Mouse (Mus musculus) olfactory bulb, adult 2 months (tissue): ENCODE results near the gene Tmtc1.

Experiments
- CTCF ChIP-seq: fragments of 200-500 bp; IDR thresholded peaks from 2 replicates; pipeline ENCODE4 v1.5.1; 2012; ENCODE audit warnings: low read depth, mild to moderate bottlenecking, low read length, moderate library complexity; ENCODE audit not compliant: insufficient read depth
- POLR2A ChIP-seq: fragments of 200-500 bp; IDR thresholded peaks from 2 replicates; pipeline ENCODE4 v1.6.1; 2012; ENCODE audit warnings: mild to moderate bottlenecking, low read depth, low read length, moderate library complexity; ENCODE audit not compliant: insufficient read depth

DNA sequence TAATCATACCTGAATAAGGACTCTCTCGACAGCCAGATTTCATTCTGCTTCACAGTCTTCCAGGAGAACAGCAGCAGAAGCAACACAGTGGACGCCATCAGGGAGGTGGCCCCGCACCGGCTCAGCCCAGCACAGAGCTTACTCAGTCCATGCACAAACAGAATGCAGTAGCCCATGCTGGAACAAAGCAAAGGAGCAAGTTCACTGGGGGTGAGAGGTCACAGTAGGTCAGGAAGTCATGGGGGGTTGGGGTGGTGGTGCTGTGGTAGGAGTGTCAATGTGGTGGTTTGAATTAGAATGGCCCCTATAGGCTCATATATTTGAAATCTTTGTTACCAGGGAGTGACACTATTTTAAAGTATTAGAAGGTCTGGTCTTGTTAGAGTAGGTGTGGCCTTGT lies 149.7 kb downstream of the Tmtc1 start:
- TF ChIP-seq CTCF (no peak), POLR2A (no peak)
